Mouse (Mus musculus): ENCODE measurements at regions not wholly inside any gene's neighbourhood (a gene's known extent, or its start where the extent isn't known, plus 50 kb on each side); places are given as distances from the start of the nearest gene placed in this dataset.

GRCm38 (mm10) chrX:39189417-39189816 lies 156.7 kb upstream of the Cypt15 start:
- DNase-seq (ENCODE audit: low spot score in 2 of 2) = peak; percentile 16 to 19

- DNase-seq (ENCODE audit: low spot score in 2 of 2) = peak; percentile 14 to 18
Measured at GRCm38 (mm10) chrX:39229683-39230082, 116.4 kb upstream of the Cypt15 start.

- DNase-seq (ENCODE audit: low spot score in 2 of 2) = peak; percentile 12 to 31
Measured at GRCm38 (mm10) chrX:39250148-39250725, 95.8 kb upstream of the Cypt15 start.

All from right cerebral cortex, adult 2 months (tissue).